ENCODE assay signal across 9 mouse cellular contexts in genomic region chr15:77836692-77837443, GRCm38 (mm10). TPM values are rescaled to one million over a fixed set of nuclear protein-coding genes. Genes with fewer than 3 reads are reported as not detected.
DNase-seq lines count a peak whose midpoint lies in the region; ATAC-seq and TF ChIP-seq lines count a peak whose summit lies in the region.
"Had no signal": no experiment of that assay in that cellular context is flagged by ENCODE, and none has a peak within 500 bp of the region (broad histone marks: within the 10 kb centered on the region; RNA-seq: fewer than 3 reads in every experiment).

No protein-coding gene starts in this region.

- 68% methylated on average over 6 of the region's 6 CpGs for WGBS in cerebellum, adult 2 months
- 42% methylated on average over 6 of the region's 6 CpGs for WGBS in lung, embryonic 14.5 days
- WGBS in heart, embryonic 13.5 days: 22% methylated on average over 6 of the region's 6 CpGs
- WGBS in liver, embryonic 15.5 days (ENCODE audit: insufficient replicate concordance): 37% methylated on average over 6 of the region's 6 CpGs

- peaks cover 9% of the 10 kb centered on the region for H3K36me3 ChIP-seq in lung, embryonic 14.5 days (ENCODE audit: insufficient read depth)
- H3K36me3 ChIP-seq in heart, embryonic 13.5 days: peaks cover 11% of the 10 kb centered on the region
- H3K36me3 ChIP-seq in liver, embryonic 15.5 days (replicated peaks): peaks cover 20% of the 10 kb centered on the region
- H3K36me3 ChIP-seq: hindbrain, embryonic 15.5 days had no signal

- peaks cover 42% of the 10 kb centered on the region for H3K4me1 ChIP-seq in cerebellum, adult 2 months (ENCODE audit: control insufficient read depth, insufficient read depth, low read length)
- peaks cover 49% of the 10 kb centered on the region for H3K4me1 ChIP-seq in lung, embryonic 14.5 days (ENCODE audit: insufficient read depth)
- H3K4me1 ChIP-seq in heart, embryonic 13.5 days: peaks cover 88% of the 10 kb centered on the region
- peaks cover 91% of the 10 kb centered on the region for H3K4me1 ChIP-seq in liver, embryonic 15.5 days (replicated peaks)

- peak in 1 of 2 experiments; percentile 22 for DNase-seq in cerebellum, adult 2 months
- DNase-seq in cerebellum, postnatal 4 days (ENCODE audit: low spot score in 2 of 2): no peak
- DNase-seq in lung, embryonic 14.5 days: peak; percentile 66
- DNase-seq in lung, postnatal 10 days: no peak
- DNase-seq in spleen, adult 18-20 months: no peak
- DNase-seq in ovary, adult 18-20 months (ENCODE audit: low spot score): no peak

- H3K9ac ChIP-seq in lung, embryonic 14.5 days: peak overlapping the region; percentile 13; the same call in 1 of the 2 replicates
- H3K9ac ChIP-seq in heart, embryonic 13.5 days: peak overlapping the region; percentile 98
- H3K9ac ChIP-seq in liver, embryonic 15.5 days: no peak overlapping the region; the same call in 1 of the 2 replicates
- H3K9ac ChIP-seq: hindbrain, embryonic 15.5 days had no signal

- no peak for TF ChIP-seq CTCF in cerebellum, adult 2 months (IDR thresholded peaks at IDR 0.05; ENCODE audit: borderline replicate concordance, insufficient read depth, low read depth, low read length)
- TF ChIP-seq CTCF in lung, embryonic 14.5 days (IDR thresholded peaks at IDR 0.05; ENCODE audit: low read depth): no peak

- H3K27ac ChIP-seq in cerebellum, adult 2 months (ENCODE audit: insufficient read depth, low read length): peak overlapping the region; percentile 18; the same call in 1 of the 2 replicates
- H3K27ac ChIP-seq in lung, embryonic 14.5 days (ENCODE audit: low read depth): peak overlapping the region; percentile 74; the same call in 1 of the 2 replicates
- peak overlapping the region; percentile 97 for H3K27ac ChIP-seq in heart, embryonic 13.5 days (replicated peaks)
- H3K27ac ChIP-seq in liver, embryonic 15.5 days (replicated peaks): peak overlapping the region; percentile 52
- H3K27ac ChIP-seq: hindbrain, embryonic 15.5 days had no signal

- H3K27me3 ChIP-seq in cerebellum, adult 2 months (ENCODE audit: control insufficient read depth, insufficient read depth, low read length): no peaks in the 10 kb centered on the region
- H3K27me3 ChIP-seq in lung, embryonic 14.5 days (ENCODE audit: insufficient read depth, low read length): no peaks in the 10 kb centered on the region
- H3K27me3 ChIP-seq in heart, embryonic 13.5 days (replicated peaks): no peaks in the 10 kb centered on the region
- H3K27me3 ChIP-seq in liver, embryonic 15.5 days: no peaks in the 10 kb centered on the region
- H3K27me3 ChIP-seq: hindbrain, embryonic 15.5 days had no signal

- no peaks in the 10 kb centered on the region for H3K9me3 ChIP-seq in lung, embryonic 14.5 days (ENCODE audit: low read depth, low read length)
- H3K9me3 ChIP-seq in heart, embryonic 13.5 days: no peaks in the 10 kb centered on the region
- H3K9me3 ChIP-seq in liver, embryonic 15.5 days (replicated peaks): no peaks in the 10 kb centered on the region
- H3K9me3 ChIP-seq: hindbrain, embryonic 15.5 days had no signal

- TF ChIP-seq POLR2A in cerebellum, adult 2 months (IDR thresholded peaks at IDR 0.05; ENCODE audit: borderline replicate concordance, insufficient read depth, low read length): no peak

- no peak overlapping the region for H3K4me3 ChIP-seq in cerebellum, adult 2 months (replicated peaks; ENCODE audit: insufficient read depth, low read depth, low read length)
- no peak overlapping the region for H3K4me3 ChIP-seq in lung, embryonic 14.5 days (ENCODE audit: low read depth, low read length)
- H3K4me3 ChIP-seq in heart, embryonic 13.5 days: peak overlapping the region; percentile 23
- H3K4me3 ChIP-seq in liver, embryonic 15.5 days (replicated peaks): no peak overlapping the region
- H3K4me3 ChIP-seq: hindbrain, embryonic 15.5 days had no signal

- ATAC-seq in lung, embryonic 14.5 days (ENCODE audit: insufficient read depth): no peak
- ATAC-seq in heart, embryonic 13.5 days (ENCODE audit: extremely low read depth, insufficient number of reproducible peaks, low FRiP score, low TSS enrichment): no peak
- no peak for ATAC-seq in liver, embryonic 15.5 days (ENCODE audit: insufficient read depth)

- peak overlapping the region; percentile 92 for H3K4me2 ChIP-seq in lung, embryonic 14.5 days
- H3K4me2 ChIP-seq in heart, embryonic 13.5 days: peak overlapping the region; percentile 93
- peak overlapping the region; percentile 41 for H3K4me2 ChIP-seq in liver, embryonic 15.5 days
- H3K4me2 ChIP-seq: hindbrain, embryonic 15.5 days had no signal

RNA-seq across cellular contexts. Expression of gene Myh9, which starts 5.1 kb away (rescaled TPM):
- 44.2 and 45.2 TPM in 2 replicates for polyA plus RNA-seq in cerebellum, adult 2 months (2012; rRNA removed)
- 86.6 and 87.5 TPM in 2 replicates for polyA plus RNA-seq in lung, embryonic 14.5 days (2014; fragmentation: Nextera tagmentation; extraction: Ambion mirVana)
- polyA plus RNA-seq in heart, embryonic 13.5 days (2015; fragmentation: Nextera tagmentation; extraction: Ambion mirVana): 24.8 and 25.0 TPM in 2 replicates
- 19.5 and 20.3 TPM in 2 replicates for polyA plus RNA-seq in liver, embryonic 15.5 days (2015; fragmentation: Nextera tagmentation; extraction: Ambion mirVana)

Comparison
In these comparisons a context has a peak if more than half of its experiments do, and no peak if none do; other contexts are left out.
1. H3K27ac ChIP-seq: peak in every context shown above with its lines; median percentile 97 in heart, embryonic 13.5 days; 74 in lung, embryonic 14.5 days; 52 in liver, embryonic 15.5 days; 18 in cerebellum, adult 2 months.
2. H3K4me2 ChIP-seq: peak in every context shown above with its lines; median percentile 93 in heart, embryonic 13.5 days; 92 in lung, embryonic 14.5 days; 41 in liver, embryonic 15.5 days.